Mouse (Mus musculus) heart, adult 2 months (tissue): ENCODE data around the gene Lsp1.

ENCODE experiments used
- CTCF ChIP-seq: fragments of 200-600 bp; IDR thresholded peaks from 2 replicates; pipeline ENCODE4 v1.8.1; 2022; ENCODE audit warnings: antibody characterized with exemption, mild to moderate bottlenecking, moderate library complexity
- POLR2A ChIP-seq: fragments of 200-500 bp; IDR thresholded peaks from 2 replicates; pipeline ENCODE4 v1.6.1; 2011; ENCODE audit warnings: mild to moderate bottlenecking, low read depth, low read length, control low read depth; ENCODE audit not compliant: insufficient read depth

DNA sequence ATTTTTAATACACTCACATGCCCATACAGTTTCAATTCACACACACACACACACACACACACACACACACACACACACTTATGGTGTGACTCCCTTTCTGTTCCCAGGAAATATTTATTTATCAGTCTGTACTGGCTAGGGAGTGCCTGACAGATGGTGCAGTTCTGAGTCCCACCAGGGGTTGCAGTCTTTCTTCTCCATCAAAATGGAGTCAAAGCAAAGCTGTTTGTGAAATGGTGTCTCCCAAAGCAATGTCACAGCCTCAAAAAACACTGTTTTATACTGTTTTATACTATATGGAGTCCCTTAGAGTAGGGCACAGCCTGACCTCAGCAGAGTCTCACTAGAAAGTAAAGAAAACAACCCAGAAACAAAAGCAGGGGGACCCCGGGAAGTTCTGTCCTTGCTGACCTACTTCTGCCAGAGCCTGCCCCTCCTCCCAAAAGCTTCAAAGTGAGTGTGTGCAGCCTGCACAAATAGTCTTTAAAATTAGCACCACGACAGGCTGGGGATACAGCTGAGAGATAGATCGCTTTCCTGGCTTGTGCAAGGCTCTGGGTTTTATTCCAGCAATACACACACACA, 3.3 kb upstream of the Lsp1 start:
- TF ChIP-seq CTCF (peak; percentile 41), POLR2A (no peak)
